Mouse (Mus musculus): Measurements from ENCODE around the gene Oscar.
"Not testable (repeated sequence)": the region's sequence is repeated elsewhere in the genome, so short reads cannot be mapped to it uniquely, and the experiment has no call there.

The Oscar gene

DNA sequence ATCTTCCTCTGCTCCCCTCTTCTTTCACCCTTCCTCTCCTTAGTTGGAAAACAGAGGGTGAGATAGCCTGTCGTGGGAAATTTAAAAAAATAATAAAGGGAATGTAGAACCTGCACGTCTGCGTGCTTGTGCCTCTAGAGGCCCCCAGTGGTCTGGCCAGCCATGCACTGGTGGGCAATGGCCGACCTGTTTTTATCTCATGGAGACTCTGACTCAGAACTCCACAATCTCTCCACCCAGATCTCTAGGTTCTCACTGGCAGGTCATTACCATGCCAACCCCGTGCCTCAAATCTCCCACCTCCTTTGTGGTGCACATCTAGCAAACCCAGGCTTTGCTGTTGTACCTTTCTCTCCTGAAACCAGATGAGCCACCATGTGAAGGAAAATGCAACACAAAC is 21.3 kb downstream of the Oscar start:
- H3K36me3 ChIP-seq (ENCODE audit: control insufficient read depth, insufficient read depth, low read length, poor library complexity, severe bottlenecking) = no peaks in the 10 kb centered on the region
- DNase-seq (ENCODE audit: low read depth, low spot score) = peak; percentile 19
- no peaks in the 10 kb centered on the region for H3K27me3 ChIP-seq (ENCODE audit: control insufficient read depth, insufficient read depth, low read length, poor library complexity, severe bottlenecking)

DNA sequence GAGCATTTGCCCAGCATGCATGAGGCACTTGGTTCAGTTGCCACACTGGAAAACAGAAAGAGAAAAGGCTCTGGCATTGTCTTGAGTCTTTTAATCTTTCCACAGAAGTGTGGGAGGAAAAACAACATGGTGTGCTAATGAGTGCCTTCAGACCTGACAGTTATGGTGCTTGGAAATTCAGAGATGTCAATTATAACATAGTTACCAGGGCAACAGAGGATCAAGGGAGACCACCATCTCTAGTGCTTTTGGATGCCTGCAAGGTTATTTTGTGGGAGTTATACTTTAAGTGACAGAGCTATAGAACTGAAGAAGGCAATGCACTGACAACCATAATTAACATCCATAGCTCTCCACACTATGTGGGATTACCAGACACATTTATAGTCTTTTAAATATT is 22.1 kb downstream of the Oscar start:
- no peaks in the 10 kb centered on the region for H3K27me3 ChIP-seq (ENCODE audit: control insufficient read depth, insufficient read depth, low read length, poor library complexity, severe bottlenecking)
- DNase-seq (ENCODE audit: low read depth, low spot score) = no peak
- H3K36me3 ChIP-seq (ENCODE audit: control insufficient read depth, insufficient read depth, low read length, poor library complexity, severe bottlenecking) = no peaks in the 10 kb centered on the region

DNA sequence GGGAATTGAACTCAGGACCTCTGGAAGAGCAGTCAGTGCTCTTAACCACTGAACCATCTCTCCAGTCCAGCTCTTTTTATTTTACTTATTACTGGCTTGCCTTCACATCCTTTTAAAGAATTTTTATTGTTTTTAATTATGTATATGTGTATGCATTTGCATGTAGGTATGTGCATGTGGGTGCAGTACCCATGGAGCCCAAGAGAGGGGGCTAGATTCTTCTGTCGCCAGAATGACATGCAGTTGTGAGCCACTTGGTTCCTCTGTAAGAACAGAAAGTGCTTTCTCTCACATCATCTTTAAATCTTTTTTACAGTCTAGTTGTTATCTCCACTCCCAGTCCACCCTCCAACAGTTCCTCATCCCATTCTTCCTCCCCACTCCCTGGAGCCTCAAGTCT is 24.4 kb downstream of the Oscar start:
- no peak for DNase-seq (ENCODE audit: low read depth, low spot score)
- Histone ChIP-seq H3K27me3 (ENCODE audit: control insufficient read depth, insufficient read depth, low read length, poor library complexity, severe bottlenecking) (no peaks in the 10 kb centered on the region), H3K36me3 (ENCODE audit: control insufficient read depth, insufficient read depth, low read length, poor library complexity, severe bottlenecking) (no peaks in the 10 kb centered on the region)

DNA sequence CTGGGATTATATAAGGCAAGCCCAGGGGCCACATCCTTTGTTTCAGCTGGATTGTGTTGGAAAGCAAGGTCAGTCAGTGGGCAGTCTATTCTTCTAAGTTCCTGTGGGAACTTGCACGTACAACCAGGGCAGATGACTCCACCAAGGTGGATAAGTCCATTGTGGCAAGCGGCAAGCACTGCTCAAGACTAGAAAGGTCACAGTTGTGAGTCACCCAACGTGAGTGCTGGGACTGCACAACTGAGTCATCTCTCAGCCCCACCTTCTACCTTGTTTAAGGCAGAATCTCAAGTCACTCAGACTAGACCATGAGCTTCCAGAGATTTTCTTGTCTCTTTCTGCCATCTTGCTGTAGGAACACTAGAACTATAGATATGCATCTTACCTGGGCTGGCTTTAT is 25.4 kb downstream of the Oscar start:
- no peak for DNase-seq (ENCODE audit: low read depth, low spot score)
- Histone ChIP-seq H3K36me3 (ENCODE audit: control insufficient read depth, insufficient read depth, low read length, poor library complexity, severe bottlenecking) (no peaks in the 10 kb centered on the region), H3K27me3 (ENCODE audit: control insufficient read depth, insufficient read depth, low read length, poor library complexity, severe bottlenecking) (no peaks in the 10 kb centered on the region)

DNA sequence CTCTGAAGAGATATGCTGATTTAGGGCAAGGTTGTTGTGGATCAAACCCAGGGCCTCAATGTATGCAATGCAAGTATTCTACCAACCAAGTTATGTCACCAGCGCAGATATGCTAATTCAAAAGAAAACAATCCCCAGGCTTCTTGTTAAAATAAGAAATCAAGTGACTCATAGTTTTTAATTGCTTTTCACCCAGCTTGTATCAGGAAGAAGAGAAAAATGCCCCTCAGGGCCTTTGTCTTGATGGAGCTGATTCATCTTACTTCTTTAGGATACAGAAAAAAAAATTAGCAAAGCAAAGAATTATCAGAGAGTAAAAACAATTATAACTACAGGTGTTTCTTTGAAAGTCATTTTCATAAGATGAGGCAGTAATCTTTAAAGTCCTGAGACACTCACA is 28.7 kb downstream of the Oscar start:
- DNase-seq (ENCODE audit: low read depth, low spot score) = no peak
- no peaks in the 10 kb centered on the region for H3K36me3 ChIP-seq (ENCODE audit: control insufficient read depth, insufficient read depth, low read length, poor library complexity, severe bottlenecking)
- no peaks in the 10 kb centered on the region for H3K27me3 ChIP-seq (ENCODE audit: control insufficient read depth, insufficient read depth, low read length, poor library complexity, severe bottlenecking)

DNA sequence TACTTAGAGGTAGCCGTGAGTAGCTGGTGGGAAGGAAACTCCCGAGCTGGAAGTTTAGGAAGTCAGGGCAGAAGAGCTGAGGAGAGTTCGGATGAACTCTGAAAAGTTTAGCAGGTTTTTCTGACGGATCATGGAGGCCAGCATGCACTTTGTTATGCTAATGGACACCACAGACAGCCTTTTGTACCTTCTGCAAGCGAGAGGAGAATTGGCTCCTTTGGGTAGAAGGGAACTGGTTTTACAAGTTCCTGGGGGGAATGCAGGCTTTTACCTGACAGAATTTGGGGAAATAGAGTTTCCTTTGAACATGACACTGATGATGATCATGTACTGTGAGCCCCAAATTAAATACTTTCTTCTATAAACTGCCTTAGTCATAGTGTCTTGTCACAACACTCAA is 29.7 kb downstream of the Oscar start:
- Histone ChIP-seq H3K27me3 (ENCODE audit: control insufficient read depth, insufficient read depth, low read length, poor library complexity, severe bottlenecking) (no peaks in the 10 kb centered on the region), H3K36me3 (ENCODE audit: control insufficient read depth, insufficient read depth, low read length, poor library complexity, severe bottlenecking) (no peaks in the 10 kb centered on the region)
- no peak for DNase-seq (ENCODE audit: low read depth, low spot score)

DNA sequence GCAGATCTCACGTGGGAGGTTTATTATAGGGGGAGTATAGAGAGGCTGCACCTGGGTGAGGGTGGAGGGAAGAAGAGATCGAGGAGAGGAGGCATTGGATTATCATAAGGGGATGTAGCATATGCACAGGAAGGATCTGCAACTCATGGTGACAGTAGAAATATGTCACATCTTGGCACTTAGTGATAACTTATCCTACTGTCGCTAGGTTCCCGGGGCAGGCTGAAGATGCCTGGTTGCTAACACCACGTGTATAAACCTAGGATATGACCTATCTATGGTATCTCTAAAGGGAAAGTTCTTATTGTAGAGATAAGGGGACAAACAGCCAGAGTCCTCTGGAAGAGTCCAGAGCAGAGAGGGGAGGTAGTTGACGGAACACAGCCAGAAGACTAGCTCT is 30.2 kb downstream of the Oscar start:
- Histone ChIP-seq H3K36me3 (ENCODE audit: control insufficient read depth, insufficient read depth, low read length, poor library complexity, severe bottlenecking) (no peaks in the 10 kb centered on the region), H3K27me3 (ENCODE audit: control insufficient read depth, insufficient read depth, low read length, poor library complexity, severe bottlenecking) (no peaks in the 10 kb centered on the region)
- DNase-seq (ENCODE audit: low read depth, low spot score) = no peak

DNA sequence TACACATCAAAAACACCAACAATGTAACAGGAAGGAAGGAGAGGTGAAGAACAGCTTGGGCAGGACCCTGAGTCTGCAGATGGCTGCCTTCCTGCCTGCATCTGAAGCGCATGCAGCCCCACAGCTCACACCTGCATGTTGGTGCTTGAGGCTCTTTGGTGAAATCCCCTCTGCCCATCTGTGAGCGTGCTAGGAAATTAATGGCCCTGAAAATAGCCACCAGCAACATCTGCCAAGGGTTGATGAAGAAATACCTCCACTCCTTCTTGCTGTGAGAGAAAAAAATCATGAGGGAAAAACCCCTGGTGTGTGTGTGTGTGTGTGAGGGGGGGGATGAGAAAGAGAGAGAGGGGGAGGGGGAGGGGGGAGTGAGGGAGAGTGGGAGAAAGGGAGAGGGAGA is 35.9 kb downstream of the Oscar start:
- DNase-seq (ENCODE audit: low read depth, low spot score) = no peak
- Histone ChIP-seq H3K27me3 (ENCODE audit: control insufficient read depth, insufficient read depth, low read length, poor library complexity, severe bottlenecking) (no peaks in the 10 kb centered on the region), H3K36me3 (ENCODE audit: control insufficient read depth, insufficient read depth, low read length, poor library complexity, severe bottlenecking) (no peaks in the 10 kb centered on the region)

DNA sequence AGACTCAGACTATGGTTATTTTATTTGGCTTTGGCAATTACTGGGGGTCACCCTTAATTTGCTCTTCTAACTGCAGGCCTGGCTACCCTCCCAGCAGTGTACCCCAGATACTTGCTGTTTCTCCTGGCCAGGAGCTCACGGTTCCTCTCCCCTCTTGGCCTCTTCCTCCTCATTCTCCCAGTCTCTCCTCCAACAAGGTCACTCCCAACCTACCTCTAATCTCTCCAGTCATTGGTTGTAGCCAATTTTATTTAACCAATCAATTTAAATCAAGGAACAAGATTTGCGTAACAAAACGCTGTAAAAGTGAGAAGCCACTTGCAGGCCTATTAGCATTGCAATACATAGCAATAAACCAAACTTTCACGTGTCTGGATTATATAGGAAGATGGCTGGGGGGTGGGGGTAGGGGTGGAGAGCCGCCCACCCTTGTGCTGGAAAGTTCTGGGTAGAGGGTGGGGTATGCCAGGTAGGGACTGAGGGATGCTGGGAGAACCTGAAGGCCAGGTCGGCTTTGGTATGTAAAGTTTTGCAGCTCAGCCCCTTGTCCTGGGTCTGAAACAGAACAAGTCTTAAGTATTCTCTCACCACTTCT is 36.9 kb downstream of the Oscar start:
- H3K36me3 ChIP-seq (ENCODE audit: control insufficient read depth, insufficient read depth, low read length, poor library complexity, severe bottlenecking) = no peaks in the 10 kb centered on the region
- H3K27me3 ChIP-seq (ENCODE audit: control insufficient read depth, insufficient read depth, low read length, poor library complexity, severe bottlenecking) = no peaks in the 10 kb centered on the region
- DNase-seq (ENCODE audit: low read depth, low spot score) = no peak

DNA sequence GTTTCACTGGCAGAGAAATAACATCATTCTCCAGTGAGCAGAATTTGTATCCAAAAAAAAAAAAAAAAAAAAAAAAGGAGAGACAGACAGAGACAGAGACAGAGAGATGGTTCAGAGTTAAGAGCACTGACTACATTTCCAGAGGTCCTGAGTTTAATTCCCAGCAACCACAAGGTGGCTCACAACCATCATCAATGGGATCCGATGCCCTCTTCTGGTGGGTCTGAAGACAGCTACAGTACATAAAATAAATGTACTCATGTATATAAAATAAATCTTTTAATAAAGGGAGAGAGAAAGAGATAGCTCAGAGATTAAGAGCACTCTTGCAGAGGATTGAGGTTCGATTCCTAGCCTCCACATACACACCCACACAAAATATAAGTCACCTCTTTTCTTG is 37.8 kb downstream of the Oscar start:
- no peaks in the 10 kb centered on the region for H3K36me3 ChIP-seq (ENCODE audit: control insufficient read depth, insufficient read depth, low read length, poor library complexity, severe bottlenecking)
- DNase-seq (ENCODE audit: low read depth, low spot score) = no peak
- H3K27me3 ChIP-seq (ENCODE audit: control insufficient read depth, insufficient read depth, low read length, poor library complexity, severe bottlenecking) = no peaks in the 10 kb centered on the region

DNA sequence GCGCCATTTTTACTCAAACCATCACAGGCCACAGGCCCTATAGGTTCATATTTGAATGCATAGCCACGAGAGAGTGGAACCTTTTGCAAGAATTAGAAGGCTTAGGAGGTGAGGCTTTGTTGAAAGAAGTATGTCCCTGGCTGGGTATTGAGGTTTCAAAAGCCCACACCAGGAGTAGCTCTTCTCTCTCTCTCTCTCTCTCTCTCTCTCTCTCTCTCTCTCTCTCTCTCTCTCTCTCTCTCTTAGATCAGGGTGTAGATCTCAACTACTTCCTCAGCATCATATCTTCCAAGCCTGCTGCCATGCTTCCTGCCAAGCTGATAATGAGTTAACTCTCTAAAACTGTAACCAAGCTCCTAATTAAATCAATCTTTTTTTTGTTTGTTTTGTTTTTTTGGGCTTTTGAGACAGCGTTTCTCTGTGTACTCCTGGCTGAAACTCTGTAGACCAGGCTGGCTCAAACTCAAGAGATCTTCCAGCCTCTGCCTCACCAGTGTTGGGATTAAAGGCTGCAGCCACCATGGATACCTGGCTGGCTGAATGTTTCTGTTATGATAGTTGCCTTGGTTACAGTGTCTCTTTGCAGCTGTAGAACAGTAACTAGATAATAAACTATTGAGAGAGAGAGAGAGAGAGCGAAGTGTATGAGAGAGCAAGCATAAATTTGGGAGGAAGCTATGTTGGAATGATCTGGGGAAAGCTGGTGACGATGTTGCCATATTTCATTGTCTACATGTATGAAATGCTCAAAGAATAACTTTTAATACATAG is 39.4 kb downstream of the Oscar start:
- no peaks in the 10 kb centered on the region for H3K36me3 ChIP-seq (ENCODE audit: control insufficient read depth, insufficient read depth, low read length, poor library complexity, severe bottlenecking)
- no peak for DNase-seq (ENCODE audit: low read depth, low spot score)
- no peaks in the 10 kb centered on the region for H3K27me3 ChIP-seq (ENCODE audit: control insufficient read depth, insufficient read depth, low read length, poor library complexity, severe bottlenecking)

DNA sequence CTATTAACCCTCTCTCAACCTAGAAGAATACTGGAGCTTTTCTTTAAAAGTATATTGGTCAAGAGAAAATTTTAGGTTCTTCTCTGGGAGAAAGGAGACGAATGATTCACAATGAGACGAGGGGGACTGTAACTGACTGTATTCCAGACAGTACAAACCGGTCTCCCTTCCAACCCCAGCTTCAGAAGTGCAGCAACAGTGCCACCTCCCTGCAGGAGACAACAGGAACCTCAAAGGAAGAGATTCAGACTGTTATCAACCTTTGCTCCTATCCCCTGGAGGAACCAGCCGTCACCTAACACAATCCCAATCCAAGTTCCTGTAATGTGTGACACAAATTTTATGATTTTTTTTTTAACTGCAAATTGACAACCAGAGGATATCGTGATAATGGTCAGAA is 41.7 kb downstream of the Oscar start:
- no peaks in the 10 kb centered on the region for H3K36me3 ChIP-seq (ENCODE audit: control insufficient read depth, insufficient read depth, low read length, poor library complexity, severe bottlenecking)
- DNase-seq (ENCODE audit: low read depth, low spot score) = no peak
- H3K27me3 ChIP-seq (ENCODE audit: control insufficient read depth, insufficient read depth, low read length, poor library complexity, severe bottlenecking) = no peaks in the 10 kb centered on the region

DNA sequence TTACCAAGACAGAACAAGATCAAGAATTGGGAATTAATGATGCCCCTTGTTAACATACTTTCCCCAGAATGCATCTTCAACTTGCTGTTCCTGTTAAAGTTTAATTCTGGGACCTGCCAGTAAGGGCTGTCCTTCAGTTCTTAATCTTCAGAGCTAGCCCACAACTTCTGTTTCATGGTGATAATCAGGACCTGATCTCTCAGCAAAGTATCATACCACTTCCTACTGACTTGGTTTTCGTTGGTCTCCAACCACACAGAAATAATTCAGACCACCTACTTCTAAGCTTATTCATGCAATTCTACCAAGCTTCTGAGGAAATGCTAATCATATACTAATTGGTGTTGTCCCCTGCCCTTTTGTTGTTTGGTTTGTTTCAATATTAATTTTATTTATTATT is 44.1 kb downstream of the Oscar start:
- DNase-seq (ENCODE audit: low read depth, low spot score) = no peak
- Histone ChIP-seq H3K36me3 (ENCODE audit: control insufficient read depth, insufficient read depth, low read length, poor library complexity, severe bottlenecking) (no peaks in the 10 kb centered on the region), H3K27me3 (ENCODE audit: control insufficient read depth, insufficient read depth, low read length, poor library complexity, severe bottlenecking) (no peaks in the 10 kb centered on the region)

DNA sequence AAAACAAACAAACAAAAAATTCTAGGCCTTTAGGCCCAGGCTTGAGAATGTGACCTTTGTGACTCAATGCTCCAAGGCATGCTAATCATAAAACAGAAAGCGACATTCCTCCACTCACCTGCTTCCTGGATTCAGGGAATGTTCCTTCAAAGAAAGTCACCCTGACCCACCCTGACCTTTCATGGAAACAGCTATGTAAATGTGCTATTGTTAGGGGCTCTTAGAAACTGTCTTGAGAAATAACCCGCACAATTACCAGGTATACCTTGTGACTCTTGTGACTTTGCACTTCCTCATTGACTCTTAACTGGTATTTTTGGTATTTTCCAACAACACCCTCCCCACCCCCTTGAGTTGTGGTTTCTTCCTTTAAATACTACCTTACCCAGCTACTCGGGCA is 45.4 kb downstream of the Oscar start:
- not testable (repeated sequence) for H3K36me3 ChIP-seq (ENCODE audit: control insufficient read depth, insufficient read depth, low read length, poor library complexity, severe bottlenecking); H3K27me3 ChIP-seq (ENCODE audit: control insufficient read depth, insufficient read depth, low read length, poor library complexity, severe bottlenecking); DNase-seq (ENCODE audit: low read depth, low spot score)

DNA sequence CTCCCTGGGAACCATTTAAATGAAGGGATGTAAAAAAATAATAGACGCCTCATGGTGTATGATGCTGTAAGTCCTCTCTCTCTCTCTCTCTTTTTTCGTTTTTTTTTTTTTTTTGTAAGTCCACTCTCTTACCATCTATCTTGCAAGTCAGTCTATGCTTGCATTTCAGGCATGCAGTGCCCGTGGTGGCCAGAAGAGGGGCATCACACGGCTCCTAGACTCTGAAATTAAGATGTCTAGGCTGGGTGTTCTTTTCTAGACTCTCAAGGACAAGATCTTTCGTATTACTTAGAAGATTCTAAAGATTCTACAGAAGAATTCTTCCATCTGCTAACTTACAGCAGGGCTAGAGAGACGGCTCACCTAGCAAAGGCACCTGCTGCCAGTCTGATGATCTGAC is 46.2 kb downstream of the Oscar start:
- no peak for DNase-seq (ENCODE audit: low read depth, low spot score)
- Histone ChIP-seq H3K27me3 (ENCODE audit: control insufficient read depth, insufficient read depth, low read length, poor library complexity, severe bottlenecking) (no peaks in the 10 kb centered on the region), H3K36me3 (ENCODE audit: control insufficient read depth, insufficient read depth, low read length, poor library complexity, severe bottlenecking) (no peaks in the 10 kb centered on the region)

DNA sequence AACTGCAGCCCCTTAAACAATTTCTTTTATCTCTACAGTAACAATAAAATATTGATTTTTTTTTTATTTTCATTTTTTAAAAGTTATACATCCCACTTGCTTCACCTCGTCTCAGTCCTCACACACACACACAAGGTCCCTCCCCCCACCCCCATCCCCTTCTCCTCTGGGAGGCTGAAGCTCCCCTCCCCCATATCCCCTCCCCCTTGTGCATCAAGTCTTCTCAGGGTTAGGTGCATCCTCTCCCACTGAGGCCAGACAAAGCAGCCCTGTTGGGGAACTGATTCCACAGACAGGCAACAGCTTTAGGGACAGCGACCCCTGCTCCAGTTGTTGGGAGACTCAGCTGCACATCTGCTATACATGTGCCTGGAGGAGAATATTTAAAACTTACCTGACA is 48.6 kb downstream of the Oscar start:
- no peak for DNase-seq (ENCODE audit: low read depth, low spot score)
- no peaks in the 10 kb centered on the region for H3K27me3 ChIP-seq (ENCODE audit: control insufficient read depth, insufficient read depth, low read length, poor library complexity, severe bottlenecking)
- no peaks in the 10 kb centered on the region for H3K36me3 ChIP-seq (ENCODE audit: control insufficient read depth, insufficient read depth, low read length, poor library complexity, severe bottlenecking)

Data from splenic B cell, adult 2 months (primary cell).